Mouse (Mus musculus): ENCODE results near the gene Prickle2.

DNA sequence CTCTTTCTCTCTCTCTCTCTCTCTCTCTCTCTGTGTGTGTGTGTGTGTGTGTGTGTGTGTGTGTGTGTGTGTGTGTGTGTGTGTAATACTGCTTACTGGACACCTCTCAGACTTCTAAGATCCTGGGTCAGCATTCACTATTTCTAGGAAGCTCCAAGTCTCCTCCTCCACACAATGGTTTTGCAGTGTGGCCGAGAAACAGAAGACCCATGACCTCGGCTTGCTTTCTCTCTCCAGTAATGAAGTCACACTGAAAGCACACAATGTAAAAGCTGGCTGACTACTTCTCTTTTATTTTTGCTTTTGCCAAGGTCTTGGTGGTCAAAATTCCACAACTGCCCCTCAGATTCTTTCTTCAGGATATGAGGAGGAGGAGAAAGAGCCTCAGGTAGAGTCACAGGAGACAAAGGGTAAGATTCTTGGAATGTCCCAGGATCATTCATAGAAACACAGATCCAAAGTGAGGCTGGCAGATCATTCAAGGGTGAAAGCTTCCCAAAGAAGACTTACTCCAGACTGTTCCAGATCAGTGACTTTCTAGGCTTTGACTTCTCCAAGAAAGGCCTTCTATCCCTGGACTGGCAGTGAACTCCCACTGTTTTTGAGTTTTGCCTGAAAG, 93.7 kb downstream of the Prickle2 start:
- TF ChIP-seq POLR2A (IDR thresholded peaks at IDR 0.05; ENCODE audit: control insufficient read depth, low read depth, low read length), result no peak
- no peak for TF ChIP-seq CTCF (IDR thresholded peaks at IDR 0.05; ENCODE audit: control insufficient read depth, insufficient read depth, insufficient replicate concordance, low read depth, low read length)

Measured in testis, adult 2 months (tissue).